Mouse (Mus musculus) hindbrain, embryonic 16.5 days (tissue): ENCODE measurements around the gene Ccnb1ip1. TPM values are rescaled to one million over a fixed set of nuclear protein-coding genes. Genes with fewer than 3 reads are reported as not detected.

Experiments used
- ATAC-seq: fragments of 200-750 bp; cut with Nextera tagmentation; 2 replicates; pipeline ENCODE4 v1.8.0; 2017; ENCODE audit warnings: moderate TSS enrichment, moderate library complexity
- H3K27ac ChIP-seq: fragments of 300-500 bp; sonication (generic); 2 replicates; pipeline ENCODE4 v1.5.1; 2014; ENCODE audit warnings: low read depth, mild to moderate bottlenecking, control low read depth, low read length, moderate library complexity
- H3K27me3 ChIP-seq: fragments of 300-500 bp; sonication (generic); replicated peaks from 2 replicates; pipeline ENCODE4 v1.6.1; 2014; ENCODE audit warnings: low read length; ENCODE audit not compliant: control insufficient read depth, insufficient read depth
- H3K36me3 ChIP-seq: fragments of 300-500 bp; sonication (generic); 2 replicates; pipeline ENCODE4 v1.6.1; 2014; ENCODE audit warnings: mild to moderate bottlenecking, low read length, moderate library complexity, mixed read lengths; ENCODE audit not compliant: control insufficient read depth, insufficient read depth
- H3K4me1 ChIP-seq: fragments of 300-500 bp; sonication (generic); 2 replicates; pipeline ENCODE4 v1.6.1; 2014; ENCODE audit warnings: low read depth, low read length; ENCODE audit not compliant: control insufficient read depth, insufficient read depth
- H3K4me2 ChIP-seq: fragments of 300-500 bp; sonication (generic); 2 replicates; pipeline ENCODE4 v1.6.1; 2014; ENCODE audit warnings: mild to moderate bottlenecking, low read length, control low read depth, moderate library complexity
- H3K4me3 ChIP-seq: fragments of 300-500 bp; sonication (generic); 2 replicates; pipeline ENCODE4 v1.5.1; 2014; ENCODE audit warnings: mild to moderate bottlenecking, low read length, control low read depth, moderate library complexity
- H3K9ac ChIP-seq: fragments of 300-500 bp; sonication (generic); 2 replicates; pipeline ENCODE4 v1.6.1; 2014; ENCODE audit warnings: low read depth, mild to moderate bottlenecking, control low read depth, low read length, moderate library complexity
- H3K9me3 ChIP-seq: fragments of 300-500 bp; sonication (generic); 2 replicates; pipeline ENCODE4 v1.6.1; 2014; ENCODE audit warnings: mild to moderate bottlenecking, low read length, moderate library complexity; ENCODE audit not compliant: control insufficient read depth
- WGBS: fragments of 180-500 bp; shearing (Covaris S2); extraction: QIAGEN DNeasy Blood & Tissue Kit; methylation state at CpG from one replicate; pipeline ENCODE4 v1.1.7; 2014; 5-methylcytosine and 5-hydroxymethylcytosine counted together
- polyA plus RNA-seq: library from polyadenylated mRNA; unstranded; fragments of >200 nt; fragmentation: Nextera tagmentation; extraction: Ambion mirVana; gene quantifications from 2 replicates; pipeline ENCODE4 v1.2.1, GENCODE M21; 2015

Gene Ccnb1ip1
- polyA plus RNA-seq = not detected in 2 replicates

DNA sequence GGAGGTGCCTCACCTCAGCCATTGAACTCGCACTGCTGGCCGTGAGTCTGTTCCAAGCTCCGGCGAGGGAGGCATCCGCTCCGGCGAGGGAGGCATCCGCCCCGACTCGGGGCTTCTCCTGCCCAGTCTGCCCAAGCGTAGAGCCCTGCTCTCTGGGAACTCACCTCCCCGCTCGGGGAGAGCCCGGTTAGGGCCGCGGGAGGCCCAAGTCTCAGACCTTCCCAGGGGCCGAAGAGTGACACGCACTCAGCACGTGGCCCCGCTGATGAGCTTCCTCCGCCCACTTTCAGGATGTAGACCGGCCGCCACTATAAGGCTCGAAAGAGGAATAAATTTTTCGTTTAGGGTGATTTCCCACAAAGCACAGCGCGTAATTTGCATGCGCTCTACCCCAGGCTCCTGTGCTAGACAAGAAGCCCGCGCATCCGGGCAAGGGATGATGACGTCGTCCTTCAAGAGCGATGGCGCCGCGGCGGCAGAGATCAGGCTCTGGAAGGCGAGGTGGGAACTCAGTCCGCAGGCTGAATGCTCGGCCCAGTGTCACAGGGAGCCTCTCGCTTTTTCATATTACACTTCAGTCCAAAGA, at the start of gene Ccnb1ip1, which contains the start of gene Parp2:
Gene Ccnb1ip1, minus strand, starts transcription at position 246 of the 586 bp plus-strand sequence.
Gene Parp2, plus strand, starts transcription at position 355 of the 586 bp plus-strand sequence.
- no peaks in the 10 kb centered on the region for H3K9me3 ChIP-seq
- ATAC-seq = peak; percentile 99
- H3K27me3 ChIP-seq = no peaks in the 10 kb centered on the region
- WGBS = under 1% methylated on average over 42 of the region's 42 CpGs
- H3K36me3 ChIP-seq = no peaks in the 10 kb centered on the region; the same call in 1 of the 2 replicates
- peaks cover 6% of the 10 kb centered on the region for H3K4me1 ChIP-seq
- peak within 1 kb of the TSS; percentile 61 for H3K4me2 ChIP-seq
- H3K27ac ChIP-seq = peak within 1 kb of the TSS; percentile 88
- peak within 1 kb of the TSS; percentile 73 for H3K9ac ChIP-seq
- H3K4me3 ChIP-seq = peak within 1 kb of the TSS; percentile 59

DNA sequence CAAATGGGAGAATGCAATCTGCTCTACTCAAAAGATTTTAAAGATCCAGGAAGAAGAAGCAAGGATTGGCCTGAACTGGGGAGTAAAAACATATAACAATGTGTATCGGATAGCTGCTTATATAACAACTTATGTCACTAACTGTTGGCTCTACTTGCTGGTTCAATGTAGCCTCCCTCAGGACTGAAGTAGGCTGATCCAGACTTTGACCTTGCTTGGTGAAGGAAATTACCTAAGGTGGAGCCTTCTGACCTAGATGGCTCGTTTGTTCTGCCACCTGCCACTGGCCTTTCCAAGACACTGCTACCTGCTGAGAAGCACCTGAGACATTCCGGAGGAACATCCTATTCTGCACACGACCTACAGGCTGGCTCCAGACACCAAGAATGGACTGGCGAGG, 48.3 kb upstream of the Ccnb1ip1 start:
- H3K9me3 ChIP-seq = no peaks in the 10 kb centered on the region
- 80% methylated on average over 5 of the region's 5 CpGs for WGBS
- H3K4me1 ChIP-seq = no peaks in the 10 kb centered on the region
- H3K4me2 ChIP-seq = no peak overlapping the region
- ATAC-seq = no peak
- no peaks in the 10 kb centered on the region; the same call in 1 of the 2 replicates for H3K36me3 ChIP-seq
- no peak overlapping the region for H3K4me3 ChIP-seq
- H3K27me3 ChIP-seq = no peaks in the 10 kb centered on the region
- H3K27ac ChIP-seq = no peak overlapping the region
- no peak overlapping the region for H3K9ac ChIP-seq

DNA sequence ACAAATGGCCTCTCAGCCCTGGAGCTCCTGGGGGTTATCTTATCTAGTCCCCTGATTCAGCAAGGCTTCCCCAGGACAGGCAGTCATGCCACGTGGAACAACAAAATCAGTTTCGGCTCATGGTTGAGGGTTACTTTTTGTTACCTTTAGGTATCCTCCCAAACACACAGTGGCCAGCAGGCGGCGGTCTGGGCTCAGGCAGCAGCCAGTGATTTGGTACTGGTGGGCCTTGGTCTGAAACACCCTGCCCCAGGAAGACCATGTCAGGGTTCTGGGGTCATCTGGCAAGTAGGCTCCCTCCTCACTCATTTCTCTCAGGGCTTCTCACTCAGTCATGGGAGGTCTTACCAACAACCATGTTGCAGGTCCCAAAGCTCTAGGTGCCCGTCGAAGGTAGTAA, 29.7 kb upstream of the Ccnb1ip1 start:
- Histone ChIP-seq H3K27ac (no peak overlapping the region), H3K4me1 (no peaks in the 10 kb centered on the region), H3K4me3 (no peak overlapping the region), H3K4me2 (no peak overlapping the region), H3K9ac (no peak overlapping the region), H3K27me3 (no peaks in the 10 kb centered on the region), H3K9me3 (no peaks in the 10 kb centered on the region), H3K36me3 (no peaks in the 10 kb centered on the region)
- WGBS = 69% methylated on average over 6 of the region's 6 CpGs
- ATAC-seq = no peak

DNA sequence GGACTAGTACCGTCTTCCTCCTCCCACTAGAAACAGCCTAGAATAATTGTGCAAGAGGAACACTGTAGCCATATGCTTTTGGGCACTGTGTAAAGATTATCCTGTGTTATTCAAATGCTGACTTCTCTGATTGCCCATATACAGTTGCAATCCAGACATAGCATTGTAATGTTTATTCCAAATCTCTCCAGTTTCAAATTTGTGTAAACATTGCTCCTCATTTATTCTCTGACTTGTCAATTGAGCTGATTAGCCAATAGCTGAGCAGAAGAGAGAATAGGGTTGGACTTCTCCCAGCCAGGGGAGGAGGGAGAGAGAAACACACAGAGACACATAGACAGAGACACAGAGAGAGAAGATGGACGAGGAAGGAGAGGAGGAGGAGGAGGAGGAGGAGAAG, 26.9 kb upstream of the Ccnb1ip1 start:
- H3K9me3 ChIP-seq = no peaks in the 10 kb centered on the region
- 58% methylated on average over 2 of the region's 2 CpGs for whole genome bisulfite sequencing
- H3K4me1 ChIP-seq = no peaks in the 10 kb centered on the region
- no peaks in the 10 kb centered on the region for H3K27me3 ChIP-seq
- H3K4me2 ChIP-seq = no peak overlapping the region
- ATAC-seq = no peak
- no peak overlapping the region for H3K9ac ChIP-seq
- H3K36me3 ChIP-seq = no peaks in the 10 kb centered on the region
- no peak overlapping the region for H3K27ac ChIP-seq
- no peak overlapping the region for H3K4me3 ChIP-seq

DNA sequence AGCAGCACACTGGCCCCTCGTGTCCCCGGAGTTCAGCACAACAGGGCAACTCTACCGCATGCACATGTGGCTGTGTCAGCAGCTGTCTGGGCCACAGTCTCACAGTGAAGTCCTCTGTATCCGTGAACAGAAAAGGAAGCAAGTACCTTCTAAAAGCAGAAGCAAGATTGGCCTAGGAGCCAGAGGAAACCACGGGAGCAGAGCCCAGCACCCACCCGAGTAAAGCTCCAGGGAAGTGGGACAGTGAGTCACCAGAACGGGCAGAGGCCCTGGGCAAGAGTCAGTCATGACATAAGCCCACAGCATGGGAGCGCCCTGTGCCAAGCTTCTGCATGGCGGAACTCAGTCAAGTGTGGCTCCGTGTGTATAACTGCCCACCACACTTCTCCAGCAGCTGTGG, 26.4 kb upstream of the Ccnb1ip1 start:
- H3K27ac ChIP-seq = no peak overlapping the region
- no peak overlapping the region for H3K4me3 ChIP-seq
- H3K4me2 ChIP-seq = no peak overlapping the region
- no peaks in the 10 kb centered on the region for H3K4me1 ChIP-seq
- H3K9ac ChIP-seq = no peak overlapping the region
- no peaks in the 10 kb centered on the region for H3K36me3 ChIP-seq
- WGBS = 80% methylated on average over 10 of the region's 10 CpGs
- H3K9me3 ChIP-seq = no peaks in the 10 kb centered on the region
- ATAC-seq = no peak
- H3K27me3 ChIP-seq = no peaks in the 10 kb centered on the region

DNA sequence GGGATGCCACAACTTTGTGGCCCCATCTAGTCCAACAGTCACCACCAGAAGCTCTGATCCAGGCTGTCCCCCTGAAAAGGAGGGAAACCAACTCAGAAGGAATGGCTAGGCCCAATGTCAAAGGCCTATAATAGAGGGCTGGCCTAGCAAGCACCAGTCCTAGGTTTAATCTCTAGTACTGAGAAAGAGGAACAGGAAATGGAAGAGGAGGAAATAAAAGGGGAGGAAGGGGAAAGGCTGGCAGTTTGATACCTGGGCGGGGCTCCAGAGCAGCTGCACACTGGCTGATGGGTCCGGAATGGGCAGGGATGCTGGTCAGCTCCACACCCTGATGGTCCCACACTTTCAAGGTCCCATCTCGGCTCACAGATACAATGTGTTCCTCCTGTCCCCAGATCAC, 22.3 kb upstream of the Ccnb1ip1 start:
- Histone ChIP-seq H3K4me3 (no peak overlapping the region), H3K9ac (no peak overlapping the region), H3K36me3 (no peaks in the 10 kb centered on the region), H3K27me3 (no peaks in the 10 kb centered on the region), H3K4me2 (no peak overlapping the region), H3K9me3 (no peaks in the 10 kb centered on the region), H3K4me1 (no peaks in the 10 kb centered on the region), H3K27ac (no peak overlapping the region)
- no peak for ATAC-seq
- 77% methylated on average over 3 of the region's 3 CpGs for WGBS

DNA sequence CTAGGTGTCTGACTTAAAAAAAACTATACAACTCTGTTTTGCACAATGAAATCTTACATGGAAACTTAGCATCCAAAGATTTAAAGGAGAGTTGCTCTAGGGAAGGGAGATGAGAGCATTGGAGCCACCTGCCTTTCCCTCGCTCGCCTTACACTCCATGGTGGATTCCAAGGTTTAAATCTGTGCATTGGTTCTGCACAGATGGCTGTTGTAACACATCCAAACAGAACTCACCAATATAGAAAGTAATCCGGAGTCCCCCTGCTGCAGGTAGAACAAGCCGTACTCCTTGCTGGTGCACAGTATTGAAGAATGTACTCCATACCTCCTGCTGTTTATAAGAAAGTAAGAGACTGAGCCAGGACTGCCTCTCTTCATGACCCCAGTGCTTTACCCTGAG, 19.0 kb upstream of the Ccnb1ip1 start:
- Histone ChIP-seq H3K9me3 (no peaks in the 10 kb centered on the region), H3K27ac (no peak overlapping the region), H3K9ac (no peak overlapping the region), H3K4me1 (no peaks in the 10 kb centered on the region), H3K27me3 (no peaks in the 10 kb centered on the region), H3K36me3 (peaks cover 6% of the 10 kb centered on the region; the same call in 1 of the 2 replicates), H3K4me2 (no peak overlapping the region), H3K4me3 (no peak overlapping the region)
- no peak for ATAC-seq
- 92% methylated on average over 4 of the region's 4 CpGs for WGBS

DNA sequence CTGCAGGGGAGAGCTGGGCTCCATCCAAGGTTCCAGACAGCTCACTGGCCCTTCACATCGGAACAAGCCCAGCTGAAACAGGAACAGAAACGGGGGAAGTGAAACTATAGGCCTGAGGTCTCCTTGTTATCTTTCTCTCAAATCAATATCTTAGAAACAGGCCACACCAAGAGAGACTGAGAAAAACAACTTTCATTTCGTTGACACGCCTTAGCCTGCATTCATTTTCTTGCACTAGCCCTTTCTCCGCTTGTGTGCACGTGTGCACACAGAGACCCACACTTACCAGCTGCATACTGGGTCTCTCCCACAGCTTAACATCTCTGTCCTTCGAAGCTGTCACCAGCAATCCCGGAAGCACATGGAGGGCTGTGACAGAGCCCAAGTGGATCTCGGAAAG, 16.7 kb upstream of the Ccnb1ip1 start:
- 91% methylated on average over 9 of the region's 9 CpGs for WGBS
- Histone ChIP-seq H3K9ac (no peak overlapping the region), H3K4me2 (no peak overlapping the region), H3K27me3 (no peaks in the 10 kb centered on the region), H3K4me1 (no peaks in the 10 kb centered on the region), H3K9me3 (no peaks in the 10 kb centered on the region), H3K4me3 (no peak overlapping the region), H3K36me3 (peaks cover 21% of the 10 kb centered on the region), H3K27ac (no peak overlapping the region)
- no peak for ATAC-seq

DNA sequence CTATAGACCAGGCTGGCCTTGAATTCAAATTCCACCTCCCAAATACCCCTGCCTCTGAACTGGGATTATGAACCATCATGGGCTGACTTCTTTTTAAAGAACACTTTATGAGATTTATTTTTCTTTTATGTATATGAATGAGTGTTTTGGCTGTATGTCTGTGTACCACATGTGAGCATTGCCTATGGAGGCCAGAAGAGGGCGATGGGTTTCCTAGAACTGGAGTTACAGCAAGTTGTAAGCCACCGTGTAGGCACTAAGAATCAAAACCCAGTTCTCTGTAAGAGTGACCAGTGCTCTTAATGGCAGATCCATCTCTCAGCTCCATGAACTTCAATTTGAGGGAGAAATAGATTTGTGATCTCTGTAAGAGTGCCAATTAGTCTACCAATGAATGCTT, 15.7 kb upstream of the Ccnb1ip1 start:
- Histone ChIP-seq H3K27ac (no peak overlapping the region), H3K9ac (no peak overlapping the region), H3K4me1 (no peaks in the 10 kb centered on the region), H3K4me2 (no peak overlapping the region), H3K36me3 (peaks cover 21% of the 10 kb centered on the region), H3K9me3 (no peaks in the 10 kb centered on the region), H3K4me3 (no peak overlapping the region), H3K27me3 (no peaks in the 10 kb centered on the region)
- no peak for ATAC-seq
- 74% methylated on average over 2 of the region's 2 CpGs for WGBS
